Mouse (Mus musculus) midbrain, embryonic 13.5 days (tissue): Measurements from ENCODE around the gene Ankrd39. TPM values are rescaled to one million over a fixed set of nuclear protein-coding genes. Genes with fewer than 3 reads are reported as not detected.

Experiments
- ATAC-seq: fragments of 200-750 bp; cut with Nextera tagmentation; 2 replicates; pipeline ENCODE4 v1.8.0; 2017; ENCODE audit warnings: mild to moderate bottlenecking, moderate TSS enrichment, moderate library complexity
- H3K27ac ChIP-seq: fragments of 300-500 bp; sonication (generic); 2 replicates; pipeline ENCODE4 v1.5.1; 2015; ENCODE audit warnings: inconsistent platforms, mild to moderate bottlenecking, moderate library complexity
- H3K27me3 ChIP-seq: fragments of 300-500 bp; sonication (generic); 2 replicates; pipeline ENCODE4 v1.6.1; 2015; ENCODE audit warnings: mild to moderate bottlenecking, inconsistent platforms
- H3K36me3 ChIP-seq: fragments of 300-500 bp; sonication (generic); 2 replicates; pipeline ENCODE4 v1.6.1; 2015; ENCODE audit warnings: mild to moderate bottlenecking, inconsistent platforms
- H3K4me1 ChIP-seq: fragments of 300-500 bp; sonication (generic); replicated peaks from 2 replicates; pipeline ENCODE4 v1.6.1; 2015; ENCODE audit warnings: inconsistent platforms
- H3K4me2 ChIP-seq: fragments of 300-500 bp; sonication (generic); replicated peaks from 2 replicates; pipeline ENCODE4 v1.6.1; 2015; ENCODE audit warnings: moderate library complexity, mild to moderate bottlenecking, inconsistent platforms
- H3K4me3 ChIP-seq: fragments of 300-500 bp; sonication (generic); replicated peaks from 2 replicates; pipeline ENCODE4 v1.5.1; 2015; ENCODE audit warnings: mild to moderate bottlenecking, inconsistent platforms
- H3K9ac ChIP-seq: fragments of 300-500 bp; sonication (generic); replicated peaks from 2 replicates; pipeline ENCODE4 v1.6.1; 2015; ENCODE audit warnings: mild to moderate bottlenecking, inconsistent platforms
- H3K9me3 ChIP-seq: fragments of 300-500 bp; sonication (generic); 2 replicates; pipeline ENCODE4 v1.6.1; 2016; ENCODE audit warnings: mild to moderate bottlenecking, inconsistent platforms
- WGBS: fragments of 180-500 bp; shearing (Covaris S2); methylation state at CpG from one replicate; pipeline ENCODE4 v1.1.7; 2015; 5-methylcytosine and 5-hydroxymethylcytosine counted together
- microRNA-seq: library from miRNA; unstranded; fragments of <30 nt; microRNA quantifications from one replicate; pipeline ENCODE4, GENCODE M21; 2016
- polyA plus RNA-seq: library from polyadenylated mRNA; unstranded; fragments of >200 nt; fragmentation: Nextera tagmentation; extraction: Ambion mirVana; gene quantifications from 2 replicates; pipeline ENCODE4 v1.2.1, GENCODE M21; 2015

The Ankrd39 gene
- polyA plus RNA-seq, 1 experiment from 2014 or later, result 22.1 TPM

GRCm38 (mm10) chr1:36497312-36497711, 49.9 kb downstream of the Ankrd39 start:
- Histone ChIP-seq H3K9ac (no peak overlapping the region), H3K4me1 (peaks cover 3% of the 10 kb centered on the region; the same call in 1 of the 2 replicates), H3K27me3 (no peaks in the 10 kb centered on the region), H3K27ac (no peak overlapping the region), H3K9me3 (no peaks in the 10 kb centered on the region), H3K4me3 (no peak overlapping the region), H3K4me2 (no peak overlapping the region), H3K36me3 (peaks cover 15% of the 10 kb centered on the region; the same call in 1 of the 2 replicates)
- 61% methylated on average over 2 of the region's 2 CpGs for WGBS
- no peak for ATAC-seq

GRCm38 (mm10) chr1:36496719-36497118, 50.5 kb downstream of the Ankrd39 start:
- Histone ChIP-seq H3K27ac (no peak overlapping the region), H3K9ac (no peak overlapping the region), H3K27me3 (no peaks in the 10 kb centered on the region), H3K4me1 (peaks cover 5% of the 10 kb centered on the region; the same call in 1 of the 2 replicates), H3K4me3 (no peak overlapping the region), H3K36me3 (peaks cover 15% of the 10 kb centered on the region; the same call in 1 of the 2 replicates), H3K9me3 (no peaks in the 10 kb centered on the region), H3K4me2 (no peak overlapping the region)
- no peak for ATAC-seq
- 68% methylated on average over 2 of the region's 2 CpGs for WGBS

- Histone ChIP-seq H3K27me3 (no peaks in the 10 kb centered on the region), H3K9me3 (no peaks in the 10 kb centered on the region), H3K9ac (no peak overlapping the region), H3K4me3 (no peak overlapping the region), H3K27ac (no peak overlapping the region), H3K4me1 (peaks cover 8% of the 10 kb centered on the region; the same call in 1 of the 2 replicates), H3K4me2 (no peak overlapping the region), H3K36me3 (peaks cover 3% of the 10 kb centered on the region; the same call in 1 of the 2 replicates)
- no peak for ATAC-seq
- 87% methylated on average over 6 of the region's 6 CpGs for WGBS
These were observed 53.9 kb downstream of the Ankrd39 start for GRCm38 (mm10) chr1:36493299-36493698.

GRCm38 (mm10) chr1:36492416-36493139, 54.7 kb downstream of the Ankrd39 start:
- WGBS, result 42% methylated on average over 9 of the region's 9 CpGs
- Histone ChIP-seq H3K27ac (no peak overlapping the region), H3K4me1 (peaks cover 8% of the 10 kb centered on the region; the same call in 1 of the 2 replicates), H3K9me3 (no peaks in the 10 kb centered on the region), H3K36me3 (no peaks in the 10 kb centered on the region), H3K9ac (no peak overlapping the region), H3K4me2 (no peak overlapping the region), H3K4me3 (no peak overlapping the region), H3K27me3 (no peaks in the 10 kb centered on the region)
- 0 out of 2 replicates have a peak, but pooled peaks have one; percentile 50 for ATAC-seq

GRCm38 (mm10) chr1:36489661-36490060, 57.6 kb downstream of the Ankrd39 start:
- Histone ChIP-seq H3K4me3 (no peak overlapping the region), H3K9ac (no peak overlapping the region), H3K9me3 (no peaks in the 10 kb centered on the region), H3K27me3 (no peaks in the 10 kb centered on the region), H3K4me2 (no peak overlapping the region), H3K36me3 (no peaks in the 10 kb centered on the region), H3K27ac (no peak overlapping the region), H3K4me1 (peaks cover 8% of the 10 kb centered on the region; the same call in 1 of the 2 replicates)
- 69% methylated on average over 6 of the region's 6 CpGs for WGBS
- no peak for ATAC-seq

Small RNA genes within 50 kb of the gene (microRNA-seq; reads per million reads assigned to microRNA genes)
- not detected for gene Gm47280

Other genes starting within 250 kb of the Ankrd39 start
- gene Arid5a, start 239.7 kb downstream of the Ankrd39 start, polyA plus RNA-seq, result 2.3 and 2.4 TPM in 2 replicates
- 40.6 and 41.9 TPM in 2 replicates for gene Kansl3, start 178.3 kb downstream of the Ankrd39 start, polyA plus RNA-seq
- 1.9 and 2.5 TPM in 2 replicates for gene Fer1l5, start 175.2 kb downstream of the Ankrd39 start, polyA plus RNA-seq
- 66.8 and 72.1 TPM in 2 replicates for gene Lman2l, start 102.2 kb downstream of the Ankrd39 start, polyA plus RNA-seq
- gene Cnnm4, start 75.8 kb downstream of the Ankrd39 start, polyA plus RNA-seq, result 8.8 and 10.0 TPM in 2 replicates
- 4.2 and 4.8 TPM in 2 replicates for gene Cnnm3, start 35.6 kb downstream of the Ankrd39 start, polyA plus RNA-seq
- gene Ankrd23, start 10.6 kb downstream of the Ankrd39 start, polyA plus RNA-seq, result 16.1 and 19.0 TPM in 2 replicates
- not detected in 2 replicates for gene Gm42417, start 8.0 kb downstream of the Ankrd39 start, polyA plus RNA-seq
- gene Sema4c, start 10.9 kb upstream of the Ankrd39 start, polyA plus RNA-seq, result 33.4 and 35.4 TPM in 2 replicates
- gene Fam178b, start 135.7 kb upstream of the Ankrd39 start, polyA plus RNA-seq, result not detected in 2 replicates
- gene Cox5b, start 144.0 kb upstream of the Ankrd39 start, polyA plus RNA-seq, result 576 and 579 TPM in 2 replicates
- gene 4933424G06Rik, start 162.7 kb upstream of the Ankrd39 start, polyA plus RNA-seq, result 0.24 and 0.36 TPM in 2 replicates
- 97.5 and 102 TPM in 2 replicates for gene Actr1b, start 167.0 kb upstream of the Ankrd39 start, polyA plus RNA-seq
- 0.65 and 1.1 TPM in 2 replicates for gene Zap70, start 214.4 kb upstream of the Ankrd39 start, polyA plus RNA-seq